ENCODE assay signal across 32 mouse cellular contexts in genomic region chr5:31126050-31126449, GRCm38 (mm10). TPM values are rescaled to one million over a fixed set of nuclear protein-coding genes. Genes with fewer than 3 reads are reported as not detected.
DNase-seq lines count a peak whose midpoint lies in the region; ATAC-seq lines count a peak whose summit lies in the region.
"Had no signal": no experiment of that assay in that cellular context is flagged by ENCODE, and none has a peak within 500 bp of the region (broad histone marks: within the 10 kb centered on the region; RNA-seq: fewer than 3 reads in every experiment).

No protein-coding gene starts in this region.

- no peaks in the 10 kb centered on the region for H3K36me3 ChIP-seq in forebrain, embryonic 15.5 days
- H3K36me3 ChIP-seq in limb, embryonic 10.5 days: no peaks in the 10 kb centered on the region
- H3K36me3 ChIP-seq: limb, embryonic 12.5 days; liver, embryonic 13.5 days; midbrain, embryonic 12.5 days; neural tube, embryonic 15.5 days had no signal

- H3K27ac ChIP-seq in forebrain, embryonic 15.5 days (replicated peaks): no peak overlapping the region
- no peak overlapping the region for H3K27ac ChIP-seq in limb, embryonic 10.5 days
- H3K27ac ChIP-seq: forebrain, embryonic 13.5 days; heart, embryonic 13.5 days; hindbrain, postnatal 0 days; limb, embryonic 12.5 days; liver, embryonic 13.5 days; midbrain, embryonic 12.5 days; neural tube, embryonic 15.5 days had no signal

- no peak overlapping the region for H3K9ac ChIP-seq in forebrain, embryonic 15.5 days (replicated peaks)
- H3K9ac ChIP-seq: forebrain, embryonic 13.5 days; heart, embryonic 13.5 days; limb, embryonic 12.5 days; liver, embryonic 13.5 days; midbrain, embryonic 12.5 days; neural tube, embryonic 15.5 days had no signal

- H3K4me1 ChIP-seq in forebrain, embryonic 15.5 days: no peaks in the 10 kb centered on the region
- H3K4me1 ChIP-seq in limb, embryonic 10.5 days: 0 out of 2 replicates have a peak, but pooled peaks cover 4% of the 10 kb centered on the region
- H3K4me1 ChIP-seq: forebrain, embryonic 13.5 days; heart, embryonic 13.5 days; limb, embryonic 12.5 days; liver, embryonic 13.5 days; midbrain, embryonic 12.5 days; neural tube, embryonic 15.5 days had no signal

- WGBS in forebrain, embryonic 15.5 days: 41% methylated on average over 5 of the region's 5 CpGs
- 34% methylated on average over 5 of the region's 5 CpGs for WGBS in limb, embryonic 10.5 days

- no peaks in the 10 kb centered on the region for H3K9me3 ChIP-seq in forebrain, embryonic 15.5 days
- H3K9me3 ChIP-seq in limb, embryonic 10.5 days (replicated peaks): no peaks in the 10 kb centered on the region
- H3K9me3 ChIP-seq: forebrain, embryonic 13.5 days; heart, embryonic 13.5 days; limb, embryonic 12.5 days; liver, embryonic 13.5 days; midbrain, embryonic 12.5 days; neural tube, embryonic 15.5 days had no signal

- no peak for ATAC-seq in forebrain, embryonic 15.5 days (replicated peaks)
- ATAC-seq: activated CD4-positive, CD25-positive, alpha-beta regulatory T cell, adult 4 months; forebrain, embryonic 13.5 days; hindbrain, postnatal 0 days; intestine, postnatal 0 days had no signal

- DNase-seq in thymus, postnatal 4 days: peak; percentile 25
- DNase-seq in thymus, postnatal 36 days: no peak
- peak; percentile 41 for DNase-seq in ES-CJ7 (ENCODE audit: low read depth, low spot score)
- peak; percentile 55 for DNase-seq in ZHBTc4 (ENCODE audit: low read depth, low spot score)
- DNase-seq in c-Kit-positive CD71-positive TER-119-positive erythroid progenitor cells, embryonic 14.5 days (ENCODE audit: low spot score): no peak
- DNase-seq in limb, embryonic 10.5 days (ENCODE audit: low spot score): no peak
- DNase-seq: adrenal gland, adult 8-10 months; cerebellum, adult 18-20 months; cerebellum, postnatal 14 days; gastrocnemius, postnatal 10 days; heart, adult 18-20 months; heart, postnatal 14 days; liver, embryonic 13.5 days; lung, adult 2 months; lung, postnatal 14 days; thymus, adult 2 months had no signal

- H3K4me2 ChIP-seq in forebrain, embryonic 15.5 days (replicated peaks): no peak overlapping the region
- H3K4me2 ChIP-seq: forebrain, embryonic 13.5 days; heart, embryonic 13.5 days; limb, embryonic 12.5 days; liver, embryonic 13.5 days; midbrain, embryonic 12.5 days; neural tube, embryonic 15.5 days had no signal

- H3K27me3 ChIP-seq in forebrain, embryonic 15.5 days: no peaks in the 10 kb centered on the region
- H3K27me3 ChIP-seq in limb, embryonic 10.5 days (ENCODE audit: low read depth, poor library complexity, severe bottlenecking): 0 out of 2 replicates have a peak, but pooled peaks cover 5% of the 10 kb centered on the region
- H3K27me3 ChIP-seq: forebrain, embryonic 13.5 days had no signal

- no peak overlapping the region for H3K4me3 ChIP-seq in forebrain, embryonic 15.5 days
- no peak overlapping the region for H3K4me3 ChIP-seq in limb, embryonic 10.5 days
- H3K4me3 ChIP-seq: forebrain, embryonic 13.5 days; heart, embryonic 13.5 days; limb, embryonic 12.5 days; liver, embryonic 13.5 days; midbrain, embryonic 12.5 days; neural tube, embryonic 15.5 days had no signal

RNA-seq across cellular contexts. Expression of gene Trim54, which starts 9.5 kb away (rescaled TPM):
- polyA plus RNA-seq in forebrain, embryonic 15.5 days (2015; fragmentation: Nextera tagmentation; extraction: Ambion mirVana): not detected in 2 replicates
- polyA plus RNA-seq in limb, embryonic 10.5 days (2016; fragmentation: Nextera tagmentation; extraction: Ambion mirVana): 0.23 TPM in 1 of 2 replicates, not detected in the other
- polyA plus RNA-seq: activated CD4-positive, CD25-positive, alpha-beta regulatory T cell, adult 4 months; forebrain, embryonic 13.5 days; hindbrain, embryonic 11.5 days; hindbrain, postnatal 0 days; intestine, postnatal 0 days; midbrain, embryonic 12.5 days; small intestine, adult 2 months had no signal

RNA-seq across cellular contexts. Expression of gene Ucn, which starts 12.6 kb away (rescaled TPM):
- polyA plus RNA-seq in forebrain, embryonic 15.5 days (2015; fragmentation: Nextera tagmentation; extraction: Ambion mirVana): not detected in 2 replicates
- not detected in 2 replicates for polyA plus RNA-seq in limb, embryonic 10.5 days (2016; fragmentation: Nextera tagmentation; extraction: Ambion mirVana)
- polyA plus RNA-seq: activated CD4-positive, CD25-positive, alpha-beta regulatory T cell, adult 4 months; forebrain, embryonic 13.5 days; heart, embryonic 13.5 days; hindbrain, embryonic 11.5 days; intestine, postnatal 0 days; kidney, embryonic 16.5 days; large intestine, adult 2 months; limb, embryonic 12.5 days; liver, embryonic 13.5 days; lung, adult 2 months; midbrain, embryonic 12.5 days; neural tube, embryonic 15.5 days; small intestine, adult 2 months; stomach, embryonic 16.5 days; thymus, adult 2 months had no signal

RNA-seq across cellular contexts. Expression of gene Slc30a3, which starts 18.0 kb away (rescaled TPM):
- 1.5 and 2.2 TPM in 2 replicates for polyA plus RNA-seq in forebrain, embryonic 15.5 days (2015; fragmentation: Nextera tagmentation; extraction: Ambion mirVana)
- polyA plus RNA-seq in limb, embryonic 10.5 days (2016; fragmentation: Nextera tagmentation; extraction: Ambion mirVana): 0.24 and 0.26 TPM in 2 replicates
- polyA plus RNA-seq: activated CD4-positive, CD25-positive, alpha-beta regulatory T cell, adult 4 months; lung, adult 2 months had no signal

RNA-seq across cellular contexts. Expression of gene Dnajc5g, which starts 20.0 kb away (rescaled TPM):
- polyA plus RNA-seq in forebrain, embryonic 15.5 days (2015; fragmentation: Nextera tagmentation; extraction: Ambion mirVana): not detected in 2 replicates
- polyA plus RNA-seq in limb, embryonic 10.5 days (2016; fragmentation: Nextera tagmentation; extraction: Ambion mirVana): not detected in 2 replicates
- polyA plus RNA-seq: embryonic facial prominence, embryonic 14.5 days; forebrain, embryonic 13.5 days; frontal cortex, adult 2 months; heart, embryonic 13.5 days; hindbrain, embryonic 11.5 days; hindbrain, postnatal 0 days; intestine, postnatal 0 days; kidney, embryonic 16.5 days; large intestine, adult 2 months; limb, embryonic 12.5 days; liver, embryonic 13.5 days; lung, adult 2 months; midbrain, embryonic 12.5 days; neural tube, embryonic 15.5 days; small intestine, adult 2 months; stomach, embryonic 16.5 days; thymus, adult 2 months had no signal

RNA-seq across cellular contexts. Expression of gene Mpv17, which starts 28.0 kb away (rescaled TPM):
- 54.6 and 54.8 TPM in 2 replicates for polyA plus RNA-seq in forebrain, embryonic 15.5 days (2015; fragmentation: Nextera tagmentation; extraction: Ambion mirVana)
- polyA plus RNA-seq in limb, embryonic 10.5 days (2016; fragmentation: Nextera tagmentation; extraction: Ambion mirVana): 54.2 and 66.0 TPM in 2 replicates

Comparison
In these comparisons a context has a peak if more than half of its experiments do, and no peak if none do; other contexts are left out.
1. DNase-seq: peak in thymus, postnatal 4 days (single experiment), ES-CJ7 (single experiment) and ZHBTc4 (single experiment); none in thymus, postnatal 36 days (0 of 2), c-Kit-positive CD71-positive TER-119-positive erythroid progenitor cells, embryonic 14.5 days (single experiment) and limb, embryonic 10.5 days (single experiment).